Mouse (Mus musculus) CH12.LX (cell line): ENCODE measurements around the gene App. TPM values are rescaled to one million over a fixed set of nuclear protein-coding genes. Genes with fewer than 3 reads are reported as not detected.

Experiments
- DNase-seq: peaks from one replicate; pipeline ENCODE4 v3.0.0-alpha.2; 2013; ENCODE audit errors: extremely low read depth
- H3K27ac ChIP-seq: 2 replicates; pipeline ENCODE4 v1.5.1; 2012; ENCODE audit warnings: low read depth, mild to moderate bottlenecking, control low read depth, moderate library complexity; ENCODE audit not compliant: insufficient read depth
- H3K27me3 ChIP-seq: replicated peaks from 2 replicates; pipeline ENCODE3; 2012; ENCODE audit warnings: inconsistent platforms
- H3K36me3 ChIP-seq, 2 experiments: replicated peaks in 1 of 2; 2 replicates each; pipeline versions ENCODE3 to v1.6.1; 2012; ENCODE audit warnings: inconsistent platforms in 1 of 2, low read length in 1 of 2, mild to moderate bottlenecking in 1 of 2, mixed read lengths in 1 of 2, moderate library complexity in 1 of 2; ENCODE audit not compliant: control insufficient read depth in 1 of 2, insufficient read depth in 1 of 2
- H3K4me1 ChIP-seq, 2 experiments: 2 replicates each; pipeline ENCODE4 v1.6.1; 2012; ENCODE audit warnings: inconsistent platforms in 1 of 2, moderate library complexity in 1 of 2; ENCODE audit not compliant: insufficient read depth in 2 of 2, control insufficient read depth in 1 of 2
- H3K4me2 ChIP-seq: 2 replicates; pipeline ENCODE4 v1.6.1; 2012; ENCODE audit warnings: low read depth, mild to moderate bottlenecking, control low read depth; ENCODE audit not compliant: poor library complexity, insufficient read depth, severe bottlenecking
- H3K4me3 ChIP-seq, 3 experiments: fragments of 150-350 bp in 1 of 3; sonication (generic) in 1 of 3; replicated peaks in 1 of 3; 2 replicates each; pipeline versions ENCODE3 to v1.5.1; 2011 to 2012; ENCODE audit warnings: low read depth in 2 of 3, low read length in 2 of 3, mild to moderate bottlenecking in 2 of 3, moderate library complexity in 2 of 3, control low read depth in 1 of 3, improper control_type of control experiment in 1 of 3, inconsistent platforms in 1 of 3, mixed read lengths in 1 of 3; ENCODE audit not compliant: poor library complexity in 1 of 3
- H3K79me2 ChIP-seq: replicated peaks from 2 replicates; pipeline ENCODE4 v1.6.1; 2012; ENCODE audit warnings: mild to moderate bottlenecking, moderate library complexity; ENCODE audit not compliant: control insufficient read depth, poor library complexity, insufficient read depth, severe bottlenecking; ENCODE audit errors: extremely low read depth
- H3K9ac ChIP-seq: 2 replicates; pipeline ENCODE4 v1.6.1; 2012; ENCODE audit warnings: low read depth, mild to moderate bottlenecking, control low read depth, moderate library complexity; ENCODE audit not compliant: insufficient read depth
- H3K9me3 ChIP-seq: replicated peaks from 2 replicates; pipeline ENCODE3; 2012; ENCODE audit warnings: low read length, inconsistent platforms, mixed read lengths
- BHLHE40 ChIP-seq: IDR thresholded peaks from 2 replicates; pipeline ENCODE4 v1.6.1; 2011; ENCODE audit warnings: mild to moderate bottlenecking, low read depth, low read length, improper control_type of control experiment
- CHD1 ChIP-seq: IDR thresholded peaks from 2 replicates; pipeline ENCODE4 v1.6.1; 2012; ENCODE audit warnings: low read depth, low read length, improper control_type of control experiment, inconsistent platforms
- E2F4 ChIP-seq: IDR thresholded peaks from 2 replicates; pipeline ENCODE4 v1.6.1; 2011; ENCODE audit warnings: low read depth, low read length, improper control_type of control experiment; ENCODE audit not compliant: insufficient replicate concordance
- ELF1 ChIP-seq: IDR thresholded peaks from 2 replicates; pipeline ENCODE4 v1.6.1; 2014; ENCODE audit warnings: low read depth, mild to moderate bottlenecking, inconsistent platforms, low read length, improper control_type of control experiment
- GABPA ChIP-seq: IDR thresholded peaks from 2 replicates; pipeline ENCODE4 v1.6.1; 2012; ENCODE audit warnings: low read depth, low read length, improper control_type of control experiment, inconsistent platforms; ENCODE audit not compliant: insufficient replicate concordance
- HCFC1 ChIP-seq: IDR thresholded peaks from 2 replicates; pipeline ENCODE4 v1.6.1; 2012; ENCODE audit warnings: low read depth, mild to moderate bottlenecking, inconsistent platforms, low read length, improper control_type of control experiment
- IRF4 ChIP-seq: IDR thresholded peaks from 2 replicates; pipeline ENCODE4 v1.6.1; 2014; ENCODE audit warnings: low read depth, mild to moderate bottlenecking, inconsistent platforms, low read length, improper control_type of control experiment
- JUN ChIP-seq: IDR thresholded peaks from 2 replicates; pipeline ENCODE4 v1.6.1; 2011; ENCODE audit warnings: low read depth, mild to moderate bottlenecking, low read length, improper control_type of control experiment, moderate library complexity; ENCODE audit not compliant: insufficient read depth
- JUND ChIP-seq: conservative IDR thresholded peaks from 2 replicates; pipeline ENCODE4 v1.6.1; 2011; ENCODE audit warnings: low read depth, low read length, improper control_type of control experiment
- KAT2A ChIP-seq: IDR thresholded peaks from 2 replicates; pipeline ENCODE4 v1.6.1; 2012; ENCODE audit warnings: low read length, improper control_type of control experiment, inconsistent platforms; ENCODE audit not compliant: insufficient replicate concordance
- MAZ ChIP-seq: IDR thresholded peaks from 2 replicates; pipeline ENCODE4 v1.6.1; 2012; ENCODE audit warnings: low read depth, mild to moderate bottlenecking, inconsistent platforms, low read length, improper control_type of control experiment, moderate library complexity
- MXI1 ChIP-seq: IDR thresholded peaks from 2 replicates; pipeline ENCODE4 v1.6.1; 2011; ENCODE audit warnings: mild to moderate bottlenecking, low read depth, low read length, improper control_type of control experiment
- NELFE ChIP-seq: IDR thresholded peaks from 2 replicates; pipeline ENCODE4 v1.6.1; 2011; ENCODE audit warnings: low read depth, low read length, improper control_type of control experiment
- PAX5 ChIP-seq: IDR thresholded peaks from 2 replicates; pipeline ENCODE4 v1.6.1; 2012; ENCODE audit warnings: low read length, inconsistent platforms, mixed read lengths
- POLR2AphosphoS2 ChIP-seq: IDR thresholded peaks from 2 replicates; pipeline ENCODE4 v1.6.1; 2011; ENCODE audit warnings: low read depth, low read length, improper control_type of control experiment
- RCOR1 ChIP-seq: conservative IDR thresholded peaks from 2 replicates; pipeline ENCODE4 v1.6.1; 2012; ENCODE audit warnings: low read depth, mild to moderate bottlenecking, inconsistent platforms, low read length, improper control_type of control experiment
- SMC3 ChIP-seq: IDR thresholded peaks from 2 replicates; pipeline ENCODE4 v1.6.1; 2011; ENCODE audit warnings: low read depth, low read length, improper control_type of control experiment
- TCF12 ChIP-seq: IDR thresholded peaks from 2 replicates; pipeline ENCODE4 v1.6.1; 2014; ENCODE audit warnings: low read depth, mild to moderate bottlenecking, inconsistent platforms, low read length, improper control_type of control experiment
- USF2 ChIP-seq: conservative IDR thresholded peaks from 2 replicates; pipeline ENCODE4 v1.6.1; 2011; ENCODE audit warnings: low read depth, low read length, improper control_type of control experiment
- ZC3H11A ChIP-seq: IDR thresholded peaks from 2 replicates; pipeline ENCODE4 v1.6.1; 2012; ENCODE audit warnings: low read depth, mild to moderate bottlenecking, inconsistent platforms, low read length, improper control_type of control experiment
- ZNF384 ChIP-seq: IDR thresholded peaks from 2 replicates; pipeline ENCODE4 v1.6.1; 2012; ENCODE audit warnings: low read depth, low read length, improper control_type of control experiment, inconsistent platforms
- dilution Hi-C: fragments of 300-500 bp; cut with MboI; formaldehyde crosslinking; loops from 2 replicates; pipeline ENCODE4 v1.14.3; 2020; ENCODE audit warnings: low sequenced_read_pairs; ENCODE audit not compliant: extremely low pct_unique_long_range_greater_than_20kb, extremely low pct_ligation_motif_present
- in situ Hi-C: fragments of 300-500 bp; cut with MboI; formaldehyde crosslinking; loops from 3 replicates; pipeline ENCODE4 v1.14.3; 2019; ENCODE audit warnings: low sequenced_read_pairs, low pct_ligation_motif_present, low pct_unique_long_range_greater_than_20kb, mixed read lengths
- polyA plus RNA-seq: library from polyadenylated mRNA; unstranded; fragments of >175 nt; gene quantifications from 2 replicates; pipeline ENCODE4 v1.2.1, GENCODE M21; 2012; ENCODE audit warnings: low read depth; ENCODE audit not compliant: insufficient read length
- total RNA-seq, 2 experiments: library from RNA; depleted of rRNA; stranded (reverse); fragments of 300-350 nt in 1 of 2; fragments of >200 nt in 1 of 2; gene quantifications; 2 replicates each; pipeline ENCODE4 v1.2.3; 2012 to 2014

App gene
- total and polyA plus RNA-seq, 3 experiments = 31.1 to 99.2 (median 84.1) TPM

DNA sequence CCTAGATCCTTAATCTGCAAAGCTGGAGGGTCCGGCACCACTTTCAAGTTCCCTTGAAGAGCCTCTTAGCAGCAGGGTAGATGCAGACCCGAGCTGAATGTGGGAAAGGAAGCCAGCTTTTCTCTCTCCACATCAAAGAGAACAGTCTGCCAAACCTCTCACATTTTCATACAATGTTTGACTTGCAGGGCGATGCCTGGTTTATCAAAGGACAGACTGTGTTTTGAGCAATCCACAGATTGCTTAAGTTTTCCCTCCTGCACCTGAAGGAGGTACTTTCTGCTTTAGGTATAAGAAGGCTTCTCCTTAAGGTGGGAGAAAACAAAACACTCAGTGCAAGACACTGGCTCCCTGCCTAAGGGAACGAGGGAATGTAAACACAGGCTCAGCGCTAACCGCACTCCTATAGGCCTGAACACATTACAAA is 178.1 kb downstream of the App start:
- dilution Hi-C loops = no loop called here
- no peaks in the 10 kb centered on the region for H3K79me2 ChIP-seq

GRCm38 (mm10) chr16:84992888-84993287 is 180.7 kb downstream of the App start:
- in situ Hi-C loops = no loop called here
- Histone ChIP-seq H3K27me3 (no peaks in the 10 kb centered on the region), H3K9me3 (no peaks in the 10 kb centered on the region), H3K4me3 (no peak overlapping the region), H3K4me2 (no peak overlapping the region), H3K27ac (no peak overlapping the region), H3K4me1 (peaks cover 3 to 17% of the 10 kb centered on the region in 2 experiments), H3K79me2 (no peaks in the 10 kb centered on the region), H3K9ac (no peak overlapping the region), H3K36me3 (peaks cover 12 to 65% of the 10 kb centered on the region in 2 experiments)
- TF ChIP-seq GABPA (no peak), KAT2A (no peak), PAX5 (no peak), E2F4 (no peak), NELFE (no peak), JUND (no peak), MXI1 (no peak), SMC3 (no peak), TCF12 (no peak), JUN (no peak), ZNF384 (no peak), CHD1 (no peak), HCFC1 (no peak), POLR2AphosphoS2 (no peak), ZC3H11A (no peak)
- no peak for DNase-seq
- dilution Hi-C loops = no loop called here

More for the DNA sequence above, 178.1 kb downstream of the App start:
- Histone ChIP-seq H3K27ac (no peak overlapping the region), H3K36me3 (peaks cover 18 to 63% of the 10 kb centered on the region in 2 experiments), H3K4me1 (peaks cover 3 to 20% of the 10 kb centered on the region in 2 experiments), H3K27me3 (no peaks in the 10 kb centered on the region), H3K9ac (no peak overlapping the region), H3K9me3 (no peaks in the 10 kb centered on the region), H3K4me3 (no peak overlapping the region), H3K4me2 (no peak overlapping the region)
- DNase-seq = no peak
- in situ Hi-C loops = no loop called here
- TF ChIP-seq ZC3H11A (no peak), USF2 (no peak), BHLHE40 (no peak), ZNF384 (no peak), ELF1 (no peak), TCF12 (no peak), RCOR1 (no peak), MAZ (no peak), PAX5 (no peak), IRF4 (no peak)
